Comparison of ENCODE assay signal across 11 mouse cellular contexts in genomic region chr1:35452441-35453107, GRCm38 (mm10).
"Had no signal": no experiment of that assay in that cellular context is flagged by ENCODE, and none has a peak within 500 bp of the region (broad histone marks: within the 10 kb centered on the region; RNA-seq: fewer than 3 reads in every experiment).

No protein-coding gene starts in this region.

- H3K9ac ChIP-seq: kidney, embryonic 15.5 days; limb, embryonic 13.5 days; liver, embryonic 14.5 days; midbrain, embryonic 15.5 days had no signal

- DNase-seq: left cerebral cortex, postnatal 4 days; lung, adult 18-20 months; right cerebral cortex, adult 18-20 months; thymus, adult 2 months; thymus, postnatal 25 days had no signal

- H3K4me3 ChIP-seq: kidney, embryonic 15.5 days; limb, embryonic 13.5 days; midbrain, embryonic 10.5 days; midbrain, embryonic 15.5 days had no signal

- ATAC-seq: midbrain, embryonic 15.5 days had no signal

- H3K27me3 ChIP-seq: kidney, embryonic 15.5 days; limb, embryonic 13.5 days; midbrain, embryonic 15.5 days had no signal

- H3K9me3 ChIP-seq: kidney, embryonic 15.5 days; limb, embryonic 13.5 days; midbrain, embryonic 10.5 days; midbrain, embryonic 15.5 days had no signal

- H3K36me3 ChIP-seq: kidney, embryonic 15.5 days; limb, embryonic 13.5 days; midbrain, embryonic 10.5 days; midbrain, embryonic 15.5 days had no signal

- H3K4me2 ChIP-seq: kidney, embryonic 15.5 days; limb, embryonic 13.5 days; midbrain, embryonic 15.5 days had no signal

- H3K4me1 ChIP-seq: kidney, embryonic 15.5 days; limb, embryonic 13.5 days; midbrain, embryonic 10.5 days; midbrain, embryonic 15.5 days had no signal

- H3K27ac ChIP-seq: kidney, embryonic 15.5 days; limb, embryonic 13.5 days; liver, embryonic 14.5 days; midbrain, embryonic 10.5 days; midbrain, embryonic 15.5 days; stomach, postnatal 0 days had no signal
